Mouse (Mus musculus): ENCODE measurements around the gene Cit. TPM values are rescaled to one million over a fixed set of nuclear protein-coding genes. Genes with fewer than 3 reads are reported as not detected.

Gene Cit
- total and polyA plus RNA-seq, 3 experiments: 3.9 to 8.7 (median 5.2) TPM

- no peak for DNase-seq
Observed at GRCm38 (mm10) chr5:115958344-115958743, 113.3 kb downstream of the Cit start.

GRCm38 (mm10) chr5:115958814-115959213 is 113.7 kb downstream of the Cit start:
- no peak for DNase-seq

- no peak for DNase-seq
Observed at GRCm38 (mm10) chr5:115961809-115962208, 116.7 kb downstream of the Cit start.

- peak; percentile 58 for DNase-seq
Observed at GRCm38 (mm10) chr5:115971236-115971635, 126.2 kb downstream of the Cit start.

GRCm38 (mm10) chr5:115975672-115976071 is 130.6 kb downstream of the Cit start:
- peak; percentile 83 for DNase-seq

- no peak for DNase-seq
Observed at GRCm38 (mm10) chr5:115976446-115976845, 131.4 kb downstream of the Cit start.

- no peak for DNase-seq
Observed at GRCm38 (mm10) chr5:115977266-115977665, 132.2 kb downstream of the Cit start.

- DNase-seq: peak; percentile 41
Observed at GRCm38 (mm10) chr5:115977757-115978156, 132.7 kb downstream of the Cit start.

GRCm38 (mm10) chr5:115978255-115978654 is 133.2 kb downstream of the Cit start:
- DNase-seq: no peak

GRCm38 (mm10) chr5:115979134-115979696 is 134.1 kb downstream of the Cit start:
- peak; percentile 35 for DNase-seq

GRCm38 (mm10) chr5:115980537-115980936 is 135.5 kb downstream of the Cit start:
- DNase-seq: no peak

- peak; percentile 84 for DNase-seq
Observed at GRCm38 (mm10) chr5:115982671-115983373, 137.7 kb downstream of the Cit start.

GRCm38 (mm10) chr5:115984392-115984791 is 139.3 kb downstream of the Cit start:
- DNase-seq: no peak

- no peak for DNase-seq
Observed at GRCm38 (mm10) chr5:115985101-115985500, 140.0 kb downstream of the Cit start.

GRCm38 (mm10) chr5:115987284-115987683 is 142.2 kb downstream of the Cit start:
- no peak for DNase-seq

- no peak for DNase-seq
Observed at GRCm38 (mm10) chr5:115991717-115992116, 146.6 kb downstream of the Cit start.

GRCm38 (mm10) chr5:115994101-115994500 is 149.0 kb downstream of the Cit start:
- DNase-seq: no peak

- peak; percentile 50 for DNase-seq
Observed at GRCm38 (mm10) chr5:115997376-115997775, 152.3 kb downstream of the Cit start.

- DNase-seq: peak; percentile 77
Observed at GRCm38 (mm10) chr5:116003154-116003553, 158.1 kb downstream of the Cit start.

- peak; percentile 58 for DNase-seq
Observed at GRCm38 (mm10) chr5:116003825-116004224, 158.7 kb downstream of the Cit start.

- DNase-seq: no peak
Observed at GRCm38 (mm10) chr5:116004271-116004670, 159.2 kb downstream of the Cit start.

GRCm38 (mm10) chr5:116006324-116007099 is 161.4 kb downstream of the Cit start:
- DNase-seq: no peak

- no peak for DNase-seq
Observed at GRCm38 (mm10) chr5:116007723-116008122, 162.6 kb downstream of the Cit start.
